Mouse (Mus musculus) urinary bladder, adult 18-20 months (tissue): ENCODE measurements around the gene Lama1.

Experiments used
- DNase-seq, 2 experiments: peaks; one replicate each; pipeline ENCODE4 v3.0.0; 2022; ENCODE audit warnings: low spot score in 2 of 2, mixed read lengths in 2 of 2

Lama1 gene

GRCm38 (mm10) chr17:67696694-67697386 lies at the start of gene Lama1:
Gene Lama1, plus strand, starts transcription at chr17:67697259.
- peak; percentile 57 to 59 for DNase-seq

GRCm38 (mm10) chr17:67651506-67651905 lies 45.6 kb upstream of the Lama1 start:
- DNase-seq, result peak; percentile 11

- no peak for DNase-seq
Observed at GRCm38 (mm10) chr17:67664299-67664698, 32.8 kb upstream of the Lama1 start.

- DNase-seq, result no peak
Observed at GRCm38 (mm10) chr17:67666981-67667380, 30.1 kb upstream of the Lama1 start.

- peak in 1 of 2 experiments; percentile 17 for DNase-seq
Observed at GRCm38 (mm10) chr17:67667981-67668380, 29.1 kb upstream of the Lama1 start.

- DNase-seq, result no peak
Observed at GRCm38 (mm10) chr17:67678576-67678975, 18.5 kb upstream of the Lama1 start.

GRCm38 (mm10) chr17:67681084-67681483 lies 16.0 kb upstream of the Lama1 start:
- DNase-seq, result no peak

- DNase-seq, result no peak
Observed at GRCm38 (mm10) chr17:67685022-67685743, 11.9 kb upstream of the Lama1 start.

- DNase-seq, result no peak
Observed at GRCm38 (mm10) chr17:67687505-67687904, 9.6 kb upstream of the Lama1 start.

GRCm38 (mm10) chr17:67690689-67691088 lies 6.4 kb upstream of the Lama1 start:
- no peak for DNase-seq

- DNase-seq, result no peak
Observed at GRCm38 (mm10) chr17:67692651-67693050, 4.4 kb upstream of the Lama1 start.

GRCm38 (mm10) chr17:67693861-67694260 lies 3.2 kb upstream of the Lama1 start:
- no peak for DNase-seq

GRCm38 (mm10) chr17:67697461-67697891 lies 417 bp downstream of the Lama1 start:
- DNase-seq, result no peak

GRCm38 (mm10) chr17:67698301-67698700 lies 1.2 kb downstream of the Lama1 start:
- DNase-seq, result no peak

- DNase-seq, result no peak
Observed at GRCm38 (mm10) chr17:67701761-67702160, 4.7 kb downstream of the Lama1 start.

- no peak for DNase-seq
Observed at GRCm38 (mm10) chr17:67702941-67703340, 5.9 kb downstream of the Lama1 start.

- DNase-seq, result peak in 1 of 2 experiments; percentile 9
Observed at GRCm38 (mm10) chr17:67705035-67705769, 8.1 kb downstream of the Lama1 start.

- DNase-seq, result no peak
Observed at GRCm38 (mm10) chr17:67706372-67706771, 9.3 kb downstream of the Lama1 start.

GRCm38 (mm10) chr17:67707793-67708364 lies 10.8 kb downstream of the Lama1 start:
- no peak for DNase-seq

GRCm38 (mm10) chr17:67710377-67710781 lies 13.3 kb downstream of the Lama1 start:
- no peak for DNase-seq

- no peak for DNase-seq
Observed at GRCm38 (mm10) chr17:67711361-67711760, 14.3 kb downstream of the Lama1 start.

- no peak for DNase-seq
Observed at GRCm38 (mm10) chr17:67712929-67713328, 15.9 kb downstream of the Lama1 start.
